Mouse (Mus musculus) heart, embryonic 12.5 days (tissue): ENCODE measurements at regions not wholly inside any gene's neighbourhood (a gene's known extent, or its start where the extent isn't known, plus 50 kb on each side); places are given as distances from the start of the nearest gene placed in this dataset.

Experiments used
- ATAC-seq: fragments of 200-750 bp; cut with Nextera tagmentation; 2 replicates; pipeline ENCODE4 v1.8.0; 2017; ENCODE audit warnings: moderate TSS enrichment, moderate library complexity; ENCODE audit not compliant: insufficient number of reproducible peaks, low FRiP score
- H3K27ac ChIP-seq: fragments of 300-500 bp; sonication (generic); 2 replicates; pipeline ENCODE4 v1.5.1; 2016; ENCODE audit warnings: mild to moderate bottlenecking, moderate library complexity; ENCODE audit not compliant: poor library complexity, severe bottlenecking
- H3K27me3 ChIP-seq: fragments of 300-500 bp; sonication (generic); replicated peaks from 2 replicates; pipeline ENCODE4 v1.6.1; 2016; ENCODE audit warnings: mild to moderate bottlenecking, moderate library complexity
- H3K36me3 ChIP-seq: fragments of 300-500 bp; sonication (generic); 2 replicates; pipeline ENCODE4 v1.6.1; 2016; ENCODE audit warnings: mild to moderate bottlenecking, moderate library complexity
- H3K4me1 ChIP-seq: fragments of 300-500 bp; sonication (generic); replicated peaks from 2 replicates; pipeline ENCODE4 v1.6.1; 2016; ENCODE audit warnings: mild to moderate bottlenecking
- H3K4me2 ChIP-seq: fragments of 300-500 bp; sonication (generic); 2 replicates; pipeline ENCODE4 v1.6.1; 2016; ENCODE audit warnings: mild to moderate bottlenecking, moderate library complexity
- H3K4me3 ChIP-seq: fragments of 300-500 bp; sonication (generic); 2 replicates; pipeline ENCODE4 v1.5.1; 2016; ENCODE audit warnings: mild to moderate bottlenecking
- H3K9ac ChIP-seq: fragments of 300-500 bp; sonication (generic); 2 replicates; pipeline ENCODE4 v1.6.1; 2016; ENCODE audit warnings: mild to moderate bottlenecking, moderate library complexity
- H3K9me3 ChIP-seq: fragments of 300-500 bp; sonication (generic); replicated peaks from 2 replicates; pipeline ENCODE4 v1.6.1; 2016; ENCODE audit warnings: mild to moderate bottlenecking, moderate library complexity
- WGBS: fragments of 180-500 bp; shearing (Covaris S2); methylation state at CpG from one replicate; pipeline ENCODE4 v1.1.7; 2016; 5-methylcytosine and 5-hydroxymethylcytosine counted together

GRCm38 (mm10) chr1:42415817-42416538, 279.6 kb upstream of the Pou3f3 start:
- Histone ChIP-seq H3K4me2 (no peak overlapping the region), H3K4me1 (peaks cover 8% of the 10 kb centered on the region; the same call in 1 of the 2 replicates), H3K4me3 (no peak overlapping the region), H3K9ac (no peak overlapping the region), H3K9me3 (no peaks in the 10 kb centered on the region), H3K27me3 (0 out of 2 replicates have a peak, but pooled peaks cover 4% of the 10 kb centered on the region), H3K27ac (no peak overlapping the region), H3K36me3 (no peaks in the 10 kb centered on the region)
- 70% methylated on average over 21 of the region's 21 CpGs for WGBS
- no peak for ATAC-seq

DNA sequence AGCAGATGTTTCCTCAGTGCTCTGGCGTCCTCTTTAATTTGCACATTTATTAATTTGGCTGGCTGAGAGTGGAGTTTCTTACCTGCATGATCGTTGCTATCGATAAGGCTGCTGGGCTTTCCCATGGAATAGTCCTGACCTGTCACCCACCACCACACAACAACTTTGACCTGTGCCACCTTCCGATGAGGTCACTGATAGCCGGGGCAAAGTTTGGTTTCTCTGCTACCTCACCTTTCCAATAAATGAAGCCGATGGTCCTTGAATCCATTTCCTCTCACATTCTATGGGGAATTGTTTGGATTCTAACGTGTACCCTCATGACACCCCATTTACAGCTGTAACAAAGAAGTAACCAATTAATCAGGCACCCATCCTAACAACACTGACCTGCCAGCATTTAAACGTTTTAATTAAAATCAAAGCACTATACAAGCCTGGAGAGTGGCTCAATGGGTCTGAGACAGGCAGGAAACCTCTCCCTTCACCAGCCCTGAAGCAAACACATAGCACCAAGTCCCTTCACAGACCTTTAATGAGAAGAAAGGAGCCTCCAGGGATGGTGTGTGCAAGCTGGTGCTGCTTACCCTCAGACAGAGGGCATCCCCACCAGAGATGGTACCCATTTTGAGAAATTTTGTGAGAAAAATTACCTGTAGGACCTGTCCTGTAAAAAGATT, 278.9 kb upstream of the Pou3f3 start:
- Histone ChIP-seq H3K4me3 (no peak overlapping the region), H3K36me3 (no peaks in the 10 kb centered on the region), H3K4me2 (no peak overlapping the region), H3K9ac (no peak overlapping the region), H3K27me3 (0 out of 2 replicates have a peak, but pooled peaks cover 4% of the 10 kb centered on the region), H3K4me1 (peaks cover 8% of the 10 kb centered on the region; the same call in 1 of the 2 replicates), H3K9me3 (no peaks in the 10 kb centered on the region), H3K27ac (no peak overlapping the region)
- no peak for ATAC-seq
- WGBS = 77% methylated on average over 8 of the region's 8 CpGs

- Histone ChIP-seq H3K4me1 (peaks cover 8% of the 10 kb centered on the region; the same call in 1 of the 2 replicates), H3K36me3 (no peaks in the 10 kb centered on the region), H3K9me3 (no peaks in the 10 kb centered on the region), H3K27me3 (0 out of 2 replicates have a peak, but pooled peaks cover 4% of the 10 kb centered on the region), H3K4me3 (no peak overlapping the region), H3K27ac (no peak overlapping the region), H3K4me2 (no peak overlapping the region), H3K9ac (no peak overlapping the region)
- 21% methylated on average over 4 of the region's 4 CpGs for WGBS
- no peak for ATAC-seq
Observed at GRCm38 (mm10) chr1:42417815-42418214, 277.8 kb upstream of the Pou3f3 start.

GRCm38 (mm10) chr1:42418233-42418632, 277.3 kb upstream of the Pou3f3 start:
- no peak overlapping the region for H3K4me3 ChIP-seq
- no peak overlapping the region for H3K4me2 ChIP-seq
- H3K9ac ChIP-seq = no peak overlapping the region
- no peak for ATAC-seq
- WGBS = 56% methylated on average over 1 of the region's 1 CpGs
- H3K4me1 ChIP-seq = peaks cover 8% of the 10 kb centered on the region; the same call in 1 of the 2 replicates
- no peaks in the 10 kb centered on the region for H3K9me3 ChIP-seq
- H3K27ac ChIP-seq = no peak overlapping the region
- H3K27me3 ChIP-seq = 0 out of 2 replicates have a peak, but pooled peaks cover 4% of the 10 kb centered on the region
- no peaks in the 10 kb centered on the region for H3K36me3 ChIP-seq

- ATAC-seq = no peak
- no peak overlapping the region for H3K4me3 ChIP-seq
- no peaks in the 10 kb centered on the region for H3K36me3 ChIP-seq
- H3K27me3 ChIP-seq = no peaks in the 10 kb centered on the region
- no peaks in the 10 kb centered on the region for H3K9me3 ChIP-seq
- no peaks in the 10 kb centered on the region for H3K4me1 ChIP-seq
- H3K4me2 ChIP-seq = no peak overlapping the region
- no peak overlapping the region for H3K27ac ChIP-seq
- no peak overlapping the region for H3K9ac ChIP-seq
- 57% methylated on average over 8 of the region's 8 CpGs for WGBS
Observed at GRCm38 (mm10) chr1:42436366-42436998, 259.1 kb upstream of the Pou3f3 start.

DNA sequence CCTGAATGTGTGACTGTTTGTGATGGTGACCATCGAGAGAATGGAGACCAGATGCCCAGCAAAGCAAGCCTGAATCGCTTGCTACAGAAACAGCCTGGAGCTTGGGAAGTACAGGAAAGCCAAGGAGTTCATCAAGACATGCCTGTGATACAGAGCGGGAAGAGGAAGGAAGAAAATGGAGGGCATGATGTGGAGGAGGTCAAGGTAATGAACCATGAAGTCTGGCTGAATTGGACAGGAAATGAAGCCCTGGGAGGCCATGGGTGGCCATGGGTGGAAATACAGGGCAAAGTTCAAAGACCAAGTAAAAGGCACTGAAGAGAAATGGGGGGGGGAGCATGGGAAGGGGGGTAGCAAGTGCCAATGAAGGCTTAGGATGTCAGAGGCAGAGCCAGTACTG, 227.2 kb upstream of the Pou3f3 start:
- H3K27me3 ChIP-seq = no peaks in the 10 kb centered on the region
- no peak overlapping the region for H3K4me2 ChIP-seq
- no peaks in the 10 kb centered on the region for H3K36me3 ChIP-seq
- no peak overlapping the region for H3K27ac ChIP-seq
- H3K4me1 ChIP-seq = no peaks in the 10 kb centered on the region
- H3K9me3 ChIP-seq = no peaks in the 10 kb centered on the region
- 80% methylated on average over 3 of the region's 3 CpGs for WGBS
- H3K4me3 ChIP-seq = no peak overlapping the region
- ATAC-seq = no peak
- no peak overlapping the region for H3K9ac ChIP-seq

- no peak overlapping the region for H3K27ac ChIP-seq
- H3K4me3 ChIP-seq = no peak overlapping the region
- H3K4me2 ChIP-seq = no peak overlapping the region
- no peak overlapping the region for H3K9ac ChIP-seq
- no peaks in the 10 kb centered on the region for H3K9me3 ChIP-seq
- WGBS = 81% methylated on average over 10 of the region's 10 CpGs
- no peak for ATAC-seq
- no peaks in the 10 kb centered on the region for H3K36me3 ChIP-seq
- H3K27me3 ChIP-seq = no peaks in the 10 kb centered on the region
- H3K4me1 ChIP-seq = no peaks in the 10 kb centered on the region
Observed at GRCm38 (mm10) chr1:42471846-42472494, 223.6 kb upstream of the Pou3f3 start.

GRCm38 (mm10) chr1:42472495-42473230, 222.9 kb upstream of the Pou3f3 start:
- no peaks in the 10 kb centered on the region for H3K27me3 ChIP-seq
- H3K4me2 ChIP-seq = no peak overlapping the region
- ATAC-seq = no peak
- H3K4me1 ChIP-seq = no peaks in the 10 kb centered on the region
- no peak overlapping the region for H3K9ac ChIP-seq
- WGBS = 68% methylated on average over 13 of the region's 13 CpGs
- H3K4me3 ChIP-seq = no peak overlapping the region
- H3K36me3 ChIP-seq = no peaks in the 10 kb centered on the region
- no peaks in the 10 kb centered on the region for H3K9me3 ChIP-seq
- H3K27ac ChIP-seq = no peak overlapping the region

- no peaks in the 10 kb centered on the region for H3K4me1 ChIP-seq
- no peak overlapping the region for H3K4me3 ChIP-seq
- ATAC-seq = no peak
- no peak overlapping the region for H3K9ac ChIP-seq
- 72% methylated on average over 8 of the region's 8 CpGs for WGBS
- H3K36me3 ChIP-seq = no peaks in the 10 kb centered on the region
- H3K27me3 ChIP-seq = no peaks in the 10 kb centered on the region
- H3K4me2 ChIP-seq = no peak overlapping the region
- no peaks in the 10 kb centered on the region for H3K9me3 ChIP-seq
- H3K27ac ChIP-seq = no peak overlapping the region
Observed at GRCm38 (mm10) chr1:42474197-42474596, 221.4 kb upstream of the Pou3f3 start.

GRCm38 (mm10) chr1:42474831-42475230, 220.7 kb upstream of the Pou3f3 start:
- 82% methylated on average over 1 of the region's 1 CpGs for WGBS

More at GRCm38 (mm10) chr1:42474831-42475230, 220.7 kb upstream of the Pou3f3 start:
- H3K36me3 ChIP-seq = no peaks in the 10 kb centered on the region
- no peaks in the 10 kb centered on the region for H3K4me1 ChIP-seq
- no peak for ATAC-seq
- no peak overlapping the region for H3K27ac ChIP-seq
- no peak overlapping the region for H3K4me2 ChIP-seq
- no peak overlapping the region for H3K9ac ChIP-seq
- no peaks in the 10 kb centered on the region for H3K9me3 ChIP-seq
- H3K27me3 ChIP-seq = no peaks in the 10 kb centered on the region
- H3K4me3 ChIP-seq = no peak overlapping the region
